Mouse (Mus musculus): ENCODE data around the gene Cd3eap.

GRCm38 (mm10) chr7:19378049-19378448 is 18.8 kb upstream of the Cd3eap start:
- TF ChIP-seq POLR2A (IDR thresholded peaks at IDR 0.05; ENCODE audit: control insufficient read depth, low read depth, low read length): no peak
- no peak for TF ChIP-seq CTCF (IDR thresholded peaks at IDR 0.05; ENCODE audit: control insufficient read depth, insufficient read depth, insufficient replicate concordance, low read depth, low read length)

Measured in testis, adult 2 months (tissue).